Mouse (Mus musculus) liver, embryonic 14.5 days (tissue): ENCODE results near the gene Mobp. TPM values are rescaled to one million over a fixed set of nuclear protein-coding genes. Genes with fewer than 3 reads are reported as not detected.

Experiments used
- ATAC-seq: fragments of 200-750 bp; cut with Nextera tagmentation; 2 replicates; pipeline ENCODE4 v1.8.0; 2017; ENCODE audit warnings: moderate number of reproducible peaks, mild to moderate bottlenecking, moderate library complexity; ENCODE audit not compliant: insufficient read depth
- DNase-seq, 3 experiments: peaks; one replicate each; pipeline ENCODE4 v3.0.0-alpha.2; 2012 to 2013; ENCODE audit warnings: low read depth in 3 of 3, low spot score in 3 of 3
- H3K27ac ChIP-seq: fragments of 300-500 bp; sonication (generic); 2 replicates; pipeline ENCODE4 v1.5.1; 2014; ENCODE audit warnings: moderate library complexity, mild to moderate bottlenecking, control low read depth, inconsistent platforms
- H3K27me3 ChIP-seq: fragments of 300-500 bp; sonication (generic); 2 replicates; pipeline ENCODE4 v1.6.1; 2014; ENCODE audit warnings: mild to moderate bottlenecking, low read length, moderate library complexity; ENCODE audit not compliant: control insufficient read depth, insufficient read depth
- H3K36me3 ChIP-seq: fragments of 300-500 bp; sonication (generic); replicated peaks from 2 replicates; pipeline ENCODE4 v1.6.1; 2014; ENCODE audit warnings: low read depth; ENCODE audit not compliant: control insufficient read depth, insufficient read depth
- H3K4me1 ChIP-seq, 2 experiments: fragments of 200-500 bp in 1 of 2; fragments of 300-500 bp in 1 of 2; sonication (generic) in 1 of 2; replicated peaks; 2 replicates each; pipeline ENCODE4 v1.6.1; 2012 to 2014; ENCODE audit warnings: antibody characterized with exemption in 1 of 2, inconsistent platforms in 1 of 2, low read length in 1 of 2; ENCODE audit not compliant: control insufficient read depth in 2 of 2, insufficient read depth in 2 of 2
- H3K4me2 ChIP-seq: fragments of 300-500 bp; sonication (generic); 2 replicates; pipeline ENCODE4 v1.6.1; 2014; ENCODE audit warnings: low read depth, mild to moderate bottlenecking, control low read depth, moderate library complexity
- H3K4me3 ChIP-seq, 2 experiments: fragments of 200-500 bp in 1 of 2; fragments of 300-500 bp in 1 of 2; sonication (generic) in 1 of 2; 2 replicates each; pipeline ENCODE4 v1.5.1; 2012 to 2014; ENCODE audit warnings: low read depth in 2 of 2, low read length in 2 of 2, mild to moderate bottlenecking in 2 of 2, control low read depth in 1 of 2, inconsistent platforms in 1 of 2, moderate library complexity in 1 of 2; ENCODE audit not compliant: insufficient read depth in 1 of 2
- H3K9ac ChIP-seq: fragments of 300-500 bp; sonication (generic); replicated peaks from 2 replicates; pipeline ENCODE4 v1.6.1; 2014; ENCODE audit warnings: mild to moderate bottlenecking, control low read depth, moderate library complexity
- H3K9me3 ChIP-seq: fragments of 300-500 bp; sonication (generic); 2 replicates; pipeline ENCODE4 v1.6.1; 2016; ENCODE audit warnings: low read length, mixed read lengths; ENCODE audit not compliant: control insufficient read depth
- CTCF ChIP-seq: IDR thresholded peaks from 2 replicates; pipeline ENCODE4 v1.5.1; 2016; ENCODE audit warnings: antibody characterized with exemption, low read depth, control low read depth
- EP300 ChIP-seq: IDR thresholded peaks from 2 replicates; pipeline ENCODE4 v1.6.1; 2016; ENCODE audit warnings: antibody characterized with exemption, low read depth
- WGBS: fragments of 180-500 bp; shearing (Covaris S2); extraction: QIAGEN DNeasy Blood & Tissue Kit; methylation state at CpG from one replicate; pipeline ENCODE4 v1.1.7; 2014; ENCODE audit not compliant: insufficient replicate concordance; 5-methylcytosine and 5-hydroxymethylcytosine counted together
- polyA plus RNA-seq, 2 experiments: library from polyadenylated mRNA; depleted of rRNA in 1 of 2; stranded (reverse) in 1 of 2; unstranded in 1 of 2; fragments of >200 nt; fragmentation: Nextera tagmentation in 1 of 2; extraction: Ambion mirVana in 1 of 2; gene quantifications; 2 replicates each; pipeline versions ENCODE4 v1.2.1 to v1.2.3; 2012 to 2014

The Mobp gene
- polyA plus RNA-seq, 2 experiments: 0.01 TPM; not detected in 1

DNA sequence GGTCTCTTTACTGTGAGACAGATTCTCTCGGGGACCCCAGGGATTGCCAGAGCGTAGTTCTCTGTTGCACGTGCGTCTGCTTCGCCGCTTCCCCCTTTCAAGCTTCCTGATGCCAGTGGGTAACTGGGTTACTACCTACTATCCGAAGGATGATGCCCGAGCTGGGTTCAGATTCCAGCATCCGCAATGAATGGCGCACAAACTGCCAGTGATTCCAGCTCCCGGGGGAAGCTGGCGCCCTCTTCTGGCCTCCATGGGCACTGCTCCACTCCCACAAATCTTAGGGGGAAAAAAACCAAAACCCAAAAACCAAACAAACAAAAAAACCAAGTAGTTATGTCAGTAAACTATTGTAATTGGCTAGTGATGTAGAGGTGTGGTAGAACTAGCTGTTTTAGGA lies 53.2 kb downstream of the Mobp start:
- WGBS: 21% methylated on average over 12 of the region's 12 CpGs
- no peak overlapping the region for H3K27ac ChIP-seq
- no peak overlapping the region for H3K9ac ChIP-seq
- ATAC-seq: no peak
- H3K4me3 ChIP-seq: no peak overlapping the region
- no peak overlapping the region for H3K4me2 ChIP-seq
- no peaks in the 10 kb centered on the region for H3K9me3 ChIP-seq
- no peaks in the 10 kb centered on the region for H3K36me3 ChIP-seq
- no peaks in the 10 kb centered on the region for H3K4me1 ChIP-seq
- H3K27me3 ChIP-seq: no peaks in the 10 kb centered on the region
- peak; percentile 69 for TF ChIP-seq CTCF
- no peak for TF ChIP-seq EP300
- DNase-seq: no peak

DNA sequence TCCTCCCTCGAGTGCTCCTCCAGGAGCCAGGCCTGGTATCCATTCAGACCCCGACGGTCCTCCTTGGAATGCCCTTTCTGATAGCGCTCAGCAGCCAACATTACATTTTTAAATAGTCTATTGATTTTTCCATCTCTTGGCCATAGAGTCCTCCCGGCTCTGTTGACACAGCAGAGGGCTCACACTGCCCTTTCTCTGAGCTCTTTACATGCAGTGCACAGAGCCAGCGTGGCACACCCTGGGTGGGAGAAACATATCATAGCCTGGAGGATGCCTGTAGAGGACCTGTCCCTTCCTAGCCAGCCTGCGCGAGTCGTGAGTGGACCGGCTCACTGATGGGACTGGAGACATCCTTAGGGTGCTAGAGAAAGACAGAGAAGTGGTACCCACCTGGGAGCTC lies 54.4 kb downstream of the Mobp start:
- ATAC-seq (no peak), DNase-seq (no peak)

DNA sequence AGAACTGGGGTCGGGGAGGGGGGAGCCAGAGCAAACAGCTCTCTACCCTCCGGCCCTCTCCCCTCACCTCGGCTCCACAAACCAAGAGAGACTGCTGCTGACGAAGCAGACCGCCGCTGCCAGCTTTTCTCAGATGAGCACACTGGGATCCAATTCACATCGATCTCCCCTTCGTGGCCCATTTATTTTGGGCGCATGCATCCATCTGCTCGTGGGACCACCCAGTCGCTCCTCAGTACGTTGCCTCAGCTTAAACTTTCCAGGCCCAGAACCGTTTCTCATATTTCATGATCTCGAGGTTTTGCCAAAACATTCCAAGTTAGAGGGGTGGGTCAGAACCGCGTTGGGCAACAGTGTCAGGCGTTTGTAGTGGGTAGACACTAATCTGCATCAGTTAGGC lies 57.4 kb downstream of the Mobp start:
- Histone ChIP-seq H3K4me2 (no peak overlapping the region), H3K9ac (no peak overlapping the region), H3K27me3 (no peaks in the 10 kb centered on the region), H3K27ac (no peak overlapping the region), H3K9me3 (no peaks in the 10 kb centered on the region), H3K4me1 (no peaks in the 10 kb centered on the region), H3K36me3 (no peaks in the 10 kb centered on the region), H3K4me3 (no peak overlapping the region)
- no peak for TF ChIP-seq EP300
- no peak for TF ChIP-seq CTCF
- WGBS: 70% methylated on average over 17 of the region's 17 CpGs
- DNase-seq: no peak
- ATAC-seq: no peak

More for the DNA sequence above, 54.4 kb downstream of the Mobp start:
- H3K9me3 ChIP-seq: no peaks in the 10 kb centered on the region
- H3K4me1 ChIP-seq: no peaks in the 10 kb centered on the region
- no peaks in the 10 kb centered on the region for H3K36me3 ChIP-seq
- TF ChIP-seq EP300 (no peak), CTCF (no peak)
- H3K27me3 ChIP-seq: no peaks in the 10 kb centered on the region
- H3K4me3 ChIP-seq: no peak overlapping the region
- no peak overlapping the region for H3K9ac ChIP-seq
- WGBS: 68% methylated on average over 10 of the region's 10 CpGs
- H3K27ac ChIP-seq: no peak overlapping the region
- H3K4me2 ChIP-seq: no peak overlapping the region

- WGBS: 53% methylated on average over 4 of the region's 4 CpGs
- H3K4me3 ChIP-seq: no peak overlapping the region
- no peak for TF ChIP-seq EP300
- peak; percentile 72 for TF ChIP-seq CTCF
- no peak overlapping the region for H3K4me2 ChIP-seq
- H3K36me3 ChIP-seq: no peaks in the 10 kb centered on the region
- H3K27ac ChIP-seq: no peak overlapping the region
- H3K9ac ChIP-seq: no peak overlapping the region
- no peak for ATAC-seq
- H3K27me3 ChIP-seq: no peaks in the 10 kb centered on the region
- DNase-seq: no peak
- H3K9me3 ChIP-seq: no peaks in the 10 kb centered on the region
- H3K4me1 ChIP-seq: no peaks in the 10 kb centered on the region
These were observed 60.6 kb downstream of the Mobp start for GRCm38 (mm10) chr9:120210068-120210467.

GRCm38 (mm10) chr9:120210865-120211264 lies 61.4 kb downstream of the Mobp start:
- Histone ChIP-seq H3K4me1 (no peaks in the 10 kb centered on the region), H3K4me2 (no peak overlapping the region), H3K27me3 (no peaks in the 10 kb centered on the region), H3K27ac (no peak overlapping the region), H3K4me3 (no peak overlapping the region), H3K36me3 (no peaks in the 10 kb centered on the region), H3K9me3 (no peaks in the 10 kb centered on the region), H3K9ac (no peak overlapping the region)
- WGBS: 59% methylated on average over 4 of the region's 4 CpGs
- no peak for TF ChIP-seq CTCF
- TF ChIP-seq EP300: no peak
- ATAC-seq: no peak
- DNase-seq: no peak
